Comparison of ENCODE assay signal across 7 mouse cellular contexts in the genomic region with DNA sequence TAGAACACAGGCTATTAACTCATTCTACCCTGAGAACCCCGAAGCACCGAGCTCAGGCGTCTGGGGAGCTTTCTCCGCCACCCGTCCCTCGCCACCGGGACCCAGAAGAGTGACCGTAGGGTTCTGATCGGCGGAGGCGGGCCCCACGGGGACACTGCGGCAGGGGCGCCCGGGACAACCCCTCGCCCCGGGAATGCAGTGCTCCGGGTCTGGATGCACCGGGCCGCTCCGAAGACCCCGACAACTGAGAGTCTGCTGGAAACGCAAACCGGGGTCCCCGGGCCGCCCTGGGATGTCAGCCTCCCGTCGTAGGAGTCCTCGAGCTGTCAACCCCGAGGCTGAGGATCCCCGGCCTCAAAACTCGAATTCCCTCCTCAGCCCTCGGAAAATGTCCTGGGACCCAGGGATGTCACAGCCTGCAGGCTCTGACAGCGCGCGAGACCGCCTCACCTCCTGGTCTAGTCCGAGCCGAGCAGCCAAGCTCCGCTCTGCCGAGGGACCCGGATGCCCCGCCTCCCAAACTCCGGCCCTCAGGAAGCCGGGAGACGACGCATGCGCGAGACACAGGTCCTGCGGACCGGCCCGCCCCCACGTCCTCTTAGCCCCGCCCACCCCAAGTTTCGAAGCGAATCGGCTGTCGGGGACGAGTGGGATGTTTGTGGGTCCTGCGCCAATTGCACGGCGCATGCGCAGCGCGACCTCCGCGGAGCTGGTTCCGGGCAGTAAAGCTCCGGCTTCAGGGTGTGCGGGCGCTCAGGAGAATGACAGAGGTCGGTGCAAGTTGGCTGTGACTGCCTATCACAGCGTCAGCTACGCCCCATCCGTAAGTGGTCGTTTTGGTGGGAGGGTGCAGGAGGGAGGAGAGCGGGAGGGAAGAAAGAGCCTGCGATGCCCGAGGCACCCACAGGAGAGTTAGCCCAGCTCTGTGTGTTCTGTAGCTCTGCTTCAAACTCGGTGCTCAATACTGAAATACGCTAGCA. TPM values are rescaled to one million over a fixed set of nuclear protein-coding genes. Genes with fewer than 3 reads are reported as not detected.
A peak's percentile ranks its signal among the peaks of the same experiment; 100 is the strongest.
DNase-seq lines count a peak whose midpoint lies in the region; ATAC-seq lines count a peak whose summit lies in the region.

Heatr5b (minus strand) TSS at position 509 of the 980 bp plus-strand sequence.
Gpatch11 (plus strand) TSS at position 712 of the 980 bp plus-strand sequence.

- peak within 1 kb of the TSS; percentile 92 for H3K27ac ChIP-seq in intestine, embryonic 16.5 days (ENCODE audit: low read length)
- H3K27ac ChIP-seq in midbrain, embryonic 11.5 days (ENCODE audit: low read depth, low read length): peak within 1 kb of the TSS; percentile 71

- DNase-seq in adrenal gland, adult 8-10 months: peak; percentile 96
- peak; percentile 98 for DNase-seq in embryo, embryonic 9.5 days (ENCODE audit: extremely low spot score)
- peak; percentile 99 for DNase-seq in gastrocnemius, postnatal 4 days (ENCODE audit: low spot score in 2 of 2)
- peak; percentile 97 to 98 for DNase-seq in left cerebral cortex, postnatal 36 days (ENCODE audit: low spot score in 2 of 2)
- DNase-seq in midbrain, embryonic 11.5 days (ENCODE audit: low spot score, missing footprints): peak; percentile 100
- peak; percentile 99 for DNase-seq in skeletal muscle tissue, adult 2 months (ENCODE audit: low read depth, low spot score)

- no peaks in the 10 kb centered on the region for H3K27me3 ChIP-seq in intestine, embryonic 16.5 days (replicated peaks; ENCODE audit: control insufficient read depth, insufficient read depth, low read length)
- no peaks in the 10 kb centered on the region for H3K27me3 ChIP-seq in midbrain, embryonic 11.5 days (ENCODE audit: control insufficient read depth, insufficient read depth, low read length)

- peak within 1 kb of the TSS; percentile 75 for H3K4me2 ChIP-seq in intestine, embryonic 16.5 days (ENCODE audit: low read depth, low read length)
- peak within 1 kb of the TSS; percentile 83 for H3K4me2 ChIP-seq in midbrain, embryonic 11.5 days

- peak within 1 kb of the TSS; percentile 86 for H3K4me3 ChIP-seq in intestine, embryonic 16.5 days (ENCODE audit: low read length)
- H3K4me3 ChIP-seq in midbrain, embryonic 11.5 days (ENCODE audit: low read depth, low read length): peak within 1 kb of the TSS; percentile 63

- under 1% methylated on average over 81 of the region's 81 CpGs for WGBS in intestine, embryonic 16.5 days
- WGBS in midbrain, embryonic 11.5 days: under 1% methylated on average over 81 of the region's 81 CpGs

- H3K9me3 ChIP-seq in intestine, embryonic 16.5 days (ENCODE audit: control insufficient read depth, low read length): no peaks in the 10 kb centered on the region
- no peaks in the 10 kb centered on the region for H3K9me3 ChIP-seq in midbrain, embryonic 11.5 days (ENCODE audit: control insufficient read depth, low read length)

- intact Hi-C loops in left cerebral cortex, postnatal 36 days (cut with DNase I): loop anchor here (2.0 to 5.0 kb wide), 2 partner anchors 82 to 102 kb away; partner anchors contain the start of genes Cebpz, Cebpzos and Ndufaf7

- peak within 1 kb of the TSS; percentile 94 for H3K9ac ChIP-seq in intestine, embryonic 16.5 days (ENCODE audit: low read depth, low read length)
- peak within 1 kb of the TSS; percentile 89 for H3K9ac ChIP-seq in midbrain, embryonic 11.5 days (ENCODE audit: low read length)

- no peaks in the 10 kb centered on the region; the same call in 1 of the 2 replicates for H3K4me1 ChIP-seq in intestine, embryonic 16.5 days (ENCODE audit: control insufficient read depth, insufficient read depth, low read length)
- 0 out of 2 replicates have a peak, but pooled peaks cover 2% of the 10 kb centered on the region for H3K4me1 ChIP-seq in midbrain, embryonic 11.5 days (ENCODE audit: control insufficient read depth, insufficient read depth, low read length)

- peak; percentile 99 for ATAC-seq in intestine, embryonic 16.5 days
- peak; percentile 99 for ATAC-seq in midbrain, embryonic 11.5 days (ENCODE audit: low FRiP score)

- peaks cover 13% of the 10 kb centered on the region for H3K36me3 ChIP-seq in intestine, embryonic 16.5 days (ENCODE audit: control insufficient read depth, insufficient read depth, low read length)
- H3K36me3 ChIP-seq in midbrain, embryonic 11.5 days (ENCODE audit: control insufficient read depth, insufficient read depth, low read length): peaks cover 2% of the 10 kb centered on the region; the same call in 1 of the 2 replicates

RNA-seq across cellular contexts. Expression of gene Heatr5b, which starts in this region (rescaled TPM):
- total RNA-seq in adrenal gland, adult 8-10 months (2022): 10 to 100 TPM; 34.7 to 46.4 (median 40.2) TPM
- 10 to 100 TPM; 18.1 to 18.8 TPM for total RNA-seq in gastrocnemius, postnatal 4 days (2021)
- polyA plus RNA-seq in intestine, embryonic 16.5 days (2015; fragmentation: Nextera tagmentation; extraction: Ambion mirVana): 9.6 and 12.1 TPM in 2 replicates
- 10 to 100 TPM; 55.4 to 60.1 TPM for total RNA-seq in left cerebral cortex, postnatal 36 days (2021)
- polyA plus RNA-seq in midbrain, embryonic 11.5 days (2014; fragmentation: Nextera tagmentation; extraction: Ambion mirVana): 15.5 and 17.9 TPM in 2 replicates

RNA-seq across cellular contexts. Expression of gene Gpatch11, which starts in this region (rescaled TPM):
- total RNA-seq in adrenal gland, adult 8-10 months (2022): 10 to 100 TPM; 24.6 to 34.9 (median 29.6) TPM
- 10 to 100 TPM; 23.7 to 25.8 TPM for total RNA-seq in gastrocnemius, postnatal 4 days (2021)
- 47.1 and 50.4 TPM in 2 replicates for polyA plus RNA-seq in intestine, embryonic 16.5 days (2015; fragmentation: Nextera tagmentation; extraction: Ambion mirVana)
- total RNA-seq in left cerebral cortex, postnatal 36 days (2021): 10 to 100 TPM; 35.9 to 44.5 TPM
- 40.8 and 45.4 TPM in 2 replicates for polyA plus RNA-seq in midbrain, embryonic 11.5 days (2014; fragmentation: Nextera tagmentation; extraction: Ambion mirVana)

Comparison
In these comparisons a context has a peak if more than half of its experiments do, and no peak if none do; other contexts are left out.
1. Peak in every context shown above with its lines: DNase-seq, ATAC-seq, H3K4me3 ChIP-seq and H3K27ac ChIP-seq.